Mouse (Mus musculus) testis, postnatal 10 days (tissue): ENCODE measurements around the gene Olfr839-ps1.

Experiments used
- DNase-seq: peaks from one replicate; pipeline ENCODE4 v3.0.0; 2021; ENCODE audit warnings: low spot score

Gene Olfr839-ps1

GRCm38 (mm10) chr9:19177212-19177611, at the start of gene Olfr839-ps1:
Gene Olfr839-ps1 (minus strand): TSS chr9:19177312.
- no peak for DNase-seq

- DNase-seq, result no peak
Observed at GRCm38 (mm10) chr9:19136017-19136416, 41.1 kb downstream of the Olfr839-ps1 start, which contains the start of gene Olfr837. Gene Olfr837 (plus strand): TSS chr9:19136317.

- no peak for DNase-seq
Observed at GRCm38 (mm10) chr9:19120082-19120481, 57.0 kb downstream of the Olfr839-ps1 start, which contains the start of gene Olfr836. Gene Olfr836 (plus strand): TSS chr9:19120382.
